Mouse (Mus musculus) urinary bladder, postnatal 10 days (tissue): ENCODE measurements around the gene Tshr.

Experiments
- DNase-seq: peaks from one replicate; pipeline ENCODE4 v3.0.0; 2022; ENCODE audit warnings: low spot score

Tshr gene

GRCm38 (mm10) chr12:91587491-91588033 lies 203.2 kb downstream of the Tshr start:
- no peak for DNase-seq

- peak; percentile 68 for DNase-seq
Observed at GRCm38 (mm10) chr12:91588176-91588669, 203.9 kb downstream of the Tshr start.

GRCm38 (mm10) chr12:91588670-91589541 lies 204.5 kb downstream of the Tshr start:
- no peak for DNase-seq

GRCm38 (mm10) chr12:91589542-91589846 lies 205.1 kb downstream of the Tshr start:
- DNase-seq: no peak

- DNase-seq: peak; percentile 79
Observed at GRCm38 (mm10) chr12:91589847-91590690, 205.7 kb downstream of the Tshr start, which contains the start of gene Gtf2a1. Gtf2a1 (minus strand) TSS chr12:91590487.

GRCm38 (mm10) chr12:91590716-91591115 lies 206.4 kb downstream of the Tshr start:
- no peak for DNase-seq

GRCm38 (mm10) chr12:91591191-91591590 lies 206.8 kb downstream of the Tshr start:
- DNase-seq: no peak

- no peak for DNase-seq
Observed at GRCm38 (mm10) chr12:91592128-91592527, 207.8 kb downstream of the Tshr start.
